Mouse (Mus musculus) adrenal gland, postnatal 14 days (tissue): Measurements from ENCODE around the gene Gm20911. TPM values are rescaled to one million over a fixed set of nuclear protein-coding genes. Genes with fewer than 3 reads are reported as not detected.
"Not testable (repeated sequence)": the region's sequence is repeated elsewhere in the genome, so short reads cannot be mapped to it uniquely, and the experiment has no call there.

Source experiments
- DNase-seq: peaks from one replicate; pipeline ENCODE4 v3.0.0; 2021; ENCODE audit warnings: mixed read lengths
- long read RNA-seq, 2 experiments: library from polyadenylated mRNA; stranded (forward); transcript quantifications; one replicate each; pipeline ENCODE4 v2.0.0; 2021
- total RNA-seq: library from RNA; stranded (reverse); gene quantifications from 2 replicates; pipeline ENCODE4 v1.2.3, GENCODE M21; 2021

The Gm20911 gene
- not detected in 2 replicates for total RNA-seq
- long read RNA-seq, experiment 1, result 0 reads
- long read RNA-seq, experiment 2, result 0 reads

DNA sequence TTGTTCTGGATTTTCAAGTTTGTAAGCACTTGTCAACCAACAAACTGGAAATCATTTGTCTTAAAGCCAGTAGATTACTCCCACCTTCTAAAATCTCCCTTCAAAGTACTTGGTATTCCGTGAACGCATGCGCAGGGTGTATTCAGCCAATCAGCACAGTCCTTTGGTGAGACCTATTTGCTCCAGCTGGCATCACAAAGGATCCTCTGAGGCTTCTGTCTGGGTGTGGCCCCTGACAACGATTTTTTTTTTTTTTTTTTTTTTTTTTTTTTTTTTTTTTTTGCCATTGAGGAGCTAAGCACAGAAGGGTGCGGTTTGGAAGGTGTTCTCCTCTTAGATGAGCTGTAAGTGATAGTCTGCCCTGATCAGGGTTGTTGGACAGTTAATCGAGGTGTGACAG lies at the start of gene Gm20911:
TSS of gene Gm20911 (plus strand) at position 301 of the 400 bp plus-strand sequence.
- not testable (repeated sequence) for DNase-seq
